Mouse (Mus musculus): Measurements from ENCODE around the gene Sohlh2.

Sohlh2 gene

DNA sequence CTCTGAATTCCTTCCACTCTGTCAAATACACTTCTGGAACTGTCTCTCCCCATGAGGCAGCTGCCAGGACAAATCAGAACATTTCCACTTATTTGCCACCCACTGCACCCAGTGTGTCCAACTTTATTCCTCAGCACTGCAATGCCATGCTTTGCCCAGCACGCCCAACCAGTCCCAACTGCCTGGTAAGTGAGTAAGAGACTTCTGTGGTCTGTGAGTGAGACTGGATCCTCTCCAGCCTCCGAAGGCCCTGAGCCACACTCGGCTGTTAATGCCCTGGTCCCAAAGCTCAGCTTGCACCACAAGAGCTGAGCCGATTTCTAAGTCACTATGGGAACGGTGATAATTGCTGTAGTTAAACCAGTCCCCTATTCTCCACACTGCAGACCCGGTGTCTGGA lies 25.8 kb downstream of the Sohlh2 start:
- DNase-seq (ENCODE audit: low spot score): no peak

DNA sequence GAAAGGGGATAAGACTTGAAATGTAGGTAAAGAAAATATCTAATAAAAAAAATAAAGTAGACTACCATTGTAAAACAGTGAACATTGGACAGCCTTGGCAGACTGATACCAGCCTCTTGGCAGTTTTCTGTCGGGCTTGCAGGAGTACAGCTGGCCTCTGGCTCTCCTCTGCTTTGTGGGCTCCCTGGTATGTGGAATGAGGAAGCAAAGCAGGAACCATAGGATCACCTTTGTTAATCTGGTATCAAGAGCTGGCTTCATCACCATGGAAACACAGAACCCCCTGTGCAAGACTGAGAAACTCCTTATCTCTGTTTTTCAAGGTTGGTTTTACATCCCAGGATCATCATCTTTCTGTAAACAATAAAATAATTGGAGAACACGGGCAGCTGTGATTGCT lies 30.4 kb downstream of the Sohlh2 start:
- DNase-seq (ENCODE audit: low spot score): no peak

GRCm38 (mm10) chr3:55213785-55214184 lies 32.0 kb downstream of the Sohlh2 start:
- no peak for DNase-seq (ENCODE audit: low spot score)

DNA sequence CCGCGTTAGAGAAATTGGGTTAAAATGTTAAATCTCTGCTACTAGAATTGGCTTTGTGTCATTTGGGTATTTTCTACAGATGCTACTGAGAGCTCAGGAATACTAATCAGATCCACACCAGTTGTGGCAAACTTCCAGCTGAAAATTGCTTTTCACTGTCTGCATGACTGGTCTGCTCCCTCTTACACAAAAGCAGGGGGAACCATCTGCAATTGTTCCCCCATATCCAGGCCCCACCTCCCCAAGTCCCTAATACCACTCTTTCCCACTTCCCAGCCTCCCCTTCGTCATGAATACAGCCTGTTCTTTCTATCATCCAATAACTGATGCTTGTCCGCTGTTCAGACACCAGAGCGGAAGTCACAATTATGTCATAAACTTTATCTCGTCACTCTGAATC lies 32.6 kb downstream of the Sohlh2 start:
- DNase-seq (ENCODE audit: low spot score): no peak

- no peak for DNase-seq (ENCODE audit: low spot score)
These were observed 40.7 kb downstream of the Sohlh2 start for GRCm38 (mm10) chr3:55222502-55222901.

DNA sequence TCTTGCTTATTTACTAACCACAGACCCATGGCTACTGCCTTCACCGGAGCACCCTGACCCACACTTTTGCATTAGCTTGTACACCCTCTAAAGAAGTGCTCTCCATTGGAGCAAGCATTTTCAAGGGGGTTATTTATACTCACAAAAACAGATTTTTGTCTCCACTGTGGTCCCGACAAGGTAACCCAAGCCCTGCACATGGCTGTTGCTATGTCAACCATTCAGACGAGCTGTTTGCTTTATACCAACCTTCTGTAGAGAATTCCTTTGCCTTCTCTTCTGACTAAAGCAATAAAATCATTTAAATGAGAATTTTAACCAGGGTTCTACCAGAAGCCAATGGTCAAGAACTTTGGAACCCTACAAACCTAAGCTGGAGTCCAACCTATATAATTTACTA lies 42.0 kb downstream of the Sohlh2 start:
- no peak for DNase-seq (ENCODE audit: low spot score)

DNA sequence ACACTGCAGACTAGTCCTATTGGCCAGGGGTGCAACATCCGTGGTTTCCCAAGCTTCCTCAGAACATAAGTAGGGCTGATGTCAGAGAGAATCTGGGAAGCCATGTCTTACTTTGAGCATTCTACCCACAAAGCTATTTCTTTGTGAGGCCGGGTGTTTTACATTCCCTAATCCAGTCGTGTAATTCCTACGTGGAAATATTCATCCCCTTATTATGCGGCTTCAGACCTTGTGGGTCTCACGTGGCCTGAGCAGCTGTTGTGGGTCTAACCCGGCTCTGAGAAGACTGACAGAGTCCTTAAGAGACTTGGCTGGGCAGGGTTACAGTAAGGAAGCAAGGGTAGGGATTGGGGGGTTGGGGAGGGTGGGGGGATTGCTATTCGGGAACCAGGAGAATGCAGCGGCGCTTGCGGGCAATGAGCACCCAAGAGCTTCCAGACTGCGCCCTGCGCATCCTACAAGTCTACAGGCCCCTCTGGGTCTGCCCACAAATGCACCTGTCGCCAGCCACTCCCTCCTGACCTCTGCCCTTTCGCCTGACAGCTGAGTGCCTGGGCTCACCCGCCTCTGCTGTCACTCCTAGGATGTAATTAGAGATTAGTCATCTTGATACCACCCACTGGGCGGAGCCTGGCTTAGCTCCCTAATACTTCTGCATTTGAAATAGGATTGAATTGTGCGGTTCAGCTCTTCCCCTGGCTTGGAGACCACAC lies 44.8 kb downstream of the Sohlh2 start:
- DNase-seq (ENCODE audit: low spot score): no peak

DNA sequence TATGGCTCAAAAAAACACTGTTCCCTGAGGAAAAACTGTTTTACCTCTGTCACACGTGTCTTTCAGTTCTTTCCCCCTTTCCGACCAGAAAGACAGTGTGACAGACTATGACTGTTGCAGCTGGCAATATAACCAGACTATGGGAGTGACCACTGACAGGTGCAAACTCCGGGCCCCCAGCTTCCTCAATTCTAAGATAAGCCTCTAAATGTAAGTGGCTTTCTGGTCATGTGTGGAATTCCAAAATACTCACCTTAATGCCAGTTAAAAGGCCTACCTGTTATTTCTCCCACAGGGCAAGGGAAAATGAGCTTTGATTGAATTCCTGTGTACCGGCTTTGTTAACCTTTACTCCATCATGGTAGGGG lies 45.4 kb downstream of the Sohlh2 start:
- no peak for DNase-seq (ENCODE audit: low spot score)

GRCm38 (mm10) chr3:55241730-55242421 lies 60.0 kb downstream of the Sohlh2 start, which contains the start of gene Dclk1:
Gene Dclk1, plus strand, starts transcription at chr3:55242364.
- no peak for DNase-seq (ENCODE audit: low spot score)

DNA sequence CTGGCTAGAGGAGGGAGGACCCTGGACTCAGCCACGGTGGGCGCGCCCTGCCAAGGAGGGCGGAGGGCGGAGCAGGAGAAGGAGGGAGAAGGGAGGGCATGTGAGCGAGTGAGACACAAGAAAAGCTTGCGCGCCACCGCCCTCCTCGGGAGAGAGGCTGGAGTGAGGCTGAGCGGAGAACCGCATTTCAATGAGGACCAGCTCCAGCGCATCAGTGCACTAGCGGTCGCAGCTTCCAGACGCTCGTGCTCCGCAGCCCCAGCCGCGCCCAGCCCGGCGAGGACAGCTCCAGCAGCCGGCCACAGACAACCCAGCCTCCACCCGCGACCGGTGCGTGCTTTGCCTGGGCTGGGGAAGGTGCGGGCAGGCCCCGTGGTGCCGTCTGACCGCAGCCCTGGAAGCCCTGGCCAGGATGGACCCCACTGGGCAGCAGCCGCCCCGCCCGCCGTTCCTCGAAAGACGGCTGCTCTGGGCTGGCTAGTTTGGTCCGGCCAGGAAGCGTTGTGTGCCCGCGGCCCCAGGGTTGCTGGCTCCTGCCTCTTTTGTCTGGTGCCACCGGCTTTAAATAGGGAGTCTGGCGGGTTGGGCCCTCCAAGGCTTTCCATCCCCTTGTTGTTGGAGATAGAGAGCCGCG lies 60.7 kb downstream of the Sohlh2 start:
- peak; percentile 68 for DNase-seq (ENCODE audit: low spot score)

- no peak for DNase-seq (ENCODE audit: low spot score)
These were observed 61.2 kb downstream of the Sohlh2 start for GRCm38 (mm10) chr3:55243056-55243471.

GRCm38 (mm10) chr3:55244087-55244486 lies 62.3 kb downstream of the Sohlh2 start:
- no peak for DNase-seq (ENCODE audit: low spot score)

GRCm38 (mm10) chr3:55246618-55247272 lies 64.9 kb downstream of the Sohlh2 start:
- DNase-seq (ENCODE audit: low spot score): no peak

DNA sequence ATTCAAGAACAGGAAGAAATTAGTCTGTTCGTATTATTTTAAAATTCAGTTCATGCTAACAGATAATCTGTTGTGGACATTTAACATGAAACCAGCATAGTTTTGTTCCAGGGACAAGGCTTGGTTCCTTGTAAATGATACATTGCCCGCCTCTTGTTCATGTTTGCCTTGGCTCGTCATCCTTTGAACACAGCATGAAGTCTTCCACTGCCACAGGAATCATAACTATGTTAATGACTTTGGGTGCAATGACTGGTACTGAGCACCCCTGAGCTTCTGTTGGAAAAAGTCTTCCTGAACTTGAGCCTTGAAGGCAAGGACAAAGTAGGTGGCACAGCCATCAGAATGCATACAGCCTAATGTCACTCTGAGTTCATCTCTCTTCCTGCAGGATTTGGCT lies 66.2 kb downstream of the Sohlh2 start:
- DNase-seq (ENCODE audit: low spot score): no peak

DNA sequence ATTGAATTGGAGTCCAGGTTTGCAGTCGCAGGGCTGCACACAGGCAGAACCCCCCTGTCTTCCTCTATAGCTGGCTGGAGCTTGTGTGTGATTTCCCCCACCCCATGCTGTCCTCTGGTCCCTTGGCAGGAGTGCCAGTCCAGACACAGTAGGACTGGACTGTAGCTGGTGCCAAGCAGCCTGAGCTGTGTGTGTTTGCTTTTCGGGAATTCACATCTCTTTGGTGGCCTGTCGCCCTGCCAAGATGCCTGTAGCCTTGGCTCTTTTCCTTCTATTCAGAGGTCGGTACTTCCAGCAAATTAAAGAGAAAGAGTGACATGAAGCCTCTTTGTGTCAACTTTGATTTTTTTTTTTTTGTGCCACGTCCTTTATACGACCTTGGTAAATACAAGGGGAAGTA lies 66.7 kb downstream of the Sohlh2 start:
- no peak for DNase-seq (ENCODE audit: low spot score)

DNA sequence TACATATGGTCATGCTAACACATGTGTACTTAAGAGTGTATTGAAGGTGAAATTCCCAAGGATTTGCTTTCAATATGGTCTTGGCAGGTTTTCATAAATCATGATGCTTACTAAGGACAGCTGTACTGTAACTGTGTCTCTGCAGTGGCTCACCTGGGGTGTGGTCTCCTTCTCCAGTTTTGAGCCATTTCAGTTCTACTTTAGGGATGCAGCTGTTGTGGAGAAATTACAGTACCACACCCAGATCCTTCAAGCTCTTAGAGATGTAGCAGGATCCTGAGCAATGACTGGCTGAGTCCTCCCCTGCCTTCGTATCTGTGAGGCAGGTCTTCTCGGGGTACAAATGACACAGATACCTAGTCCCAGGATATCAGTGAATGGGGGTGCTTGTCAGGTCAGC lies 68.8 kb downstream of the Sohlh2 start:
- no peak for DNase-seq (ENCODE audit: low spot score)

Data from testis, postnatal 10 days (tissue).